ENCODE assay signal across 8 mouse cellular contexts in the genomic region with DNA sequence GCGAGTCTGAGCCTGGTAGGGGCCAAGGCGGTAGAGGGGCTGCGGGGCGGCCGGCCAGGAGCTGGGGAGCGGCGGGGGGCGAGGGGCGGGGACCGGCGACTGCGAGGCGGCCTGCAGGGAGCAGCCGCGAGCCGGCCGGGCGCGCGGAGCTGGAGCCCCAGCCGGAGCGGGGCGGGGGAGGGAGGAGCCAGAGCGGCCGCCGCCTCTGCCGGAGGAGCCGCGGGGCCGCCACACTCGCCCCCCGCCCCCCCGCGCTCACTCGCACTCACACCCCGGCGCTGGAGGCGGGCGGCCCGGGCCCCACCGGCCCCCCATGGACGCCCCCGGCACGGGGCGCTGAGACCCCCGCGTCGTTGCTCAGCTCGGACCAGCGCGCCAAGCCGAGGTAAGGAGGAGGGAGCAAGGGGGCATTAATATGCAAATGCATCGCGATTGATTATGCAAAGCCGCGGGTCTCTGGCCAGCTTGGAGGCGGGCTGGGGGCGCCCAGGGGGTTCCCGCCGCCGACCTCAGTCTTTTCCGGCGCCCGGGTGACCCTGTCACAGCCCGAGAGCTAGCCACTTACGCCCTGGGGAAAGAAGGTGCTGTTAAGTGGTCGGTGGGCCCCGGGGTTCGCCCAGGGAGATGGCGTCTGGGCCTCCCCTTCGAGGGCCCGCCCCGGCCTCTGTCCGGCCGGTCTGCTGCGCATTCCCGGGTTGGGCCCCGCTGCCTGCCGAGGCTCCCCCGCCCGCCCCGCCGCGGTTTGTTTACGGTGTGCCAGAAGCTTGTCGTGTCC. TPM values are rescaled to one million over a fixed set of nuclear protein-coding genes. Genes with fewer than 3 reads are reported as not detected.
A peak's percentile ranks its signal among the peaks of the same experiment; 100 is the strongest.
DNase-seq lines count a peak whose midpoint lies in the region; ATAC-seq and TF ChIP-seq lines count a peak whose summit lies in the region.

No protein-coding gene starts in this region.

- TF ChIP-seq POLR2A in cortical plate, adult 2 months (IDR thresholded peaks at IDR 0.05; ENCODE audit: extremely low read depth, insufficient read depth, low read length): no peak
- TF ChIP-seq POLR2A in myocyte (IDR thresholded peaks at IDR 0.05; ENCODE audit: insufficient read length, low read depth): peak; percentile 52

- H3K27ac ChIP-seq in cortical plate, adult 2 months (ENCODE audit: insufficient read depth, low read length): peak overlapping the region; percentile 99
- H3K27ac ChIP-seq in liver, embryonic 12.5 days: peak overlapping the region; percentile 95

- peak; percentile 52 for ATAC-seq in granulocyte monocyte progenitor cell, adult 5-6 weeks (replicated peaks; ENCODE audit: poor library complexity, severe bottlenecking)
- ATAC-seq in liver, embryonic 12.5 days: peak; percentile 73

- TF ChIP-seq CTCF in cortical plate, adult 2 months (IDR thresholded peaks at IDR 0.05; ENCODE audit: extremely low read depth, insufficient read depth, low read length): no peak

- H3K4me3 ChIP-seq in cortical plate, adult 2 months (ENCODE audit: insufficient read depth, low read length): peak overlapping the region; percentile 55
- peak overlapping the region; percentile 81 for H3K4me3 ChIP-seq in liver, embryonic 12.5 days
- peak overlapping the region; percentile 66 for H3K4me3 ChIP-seq in myocyte

- H3ac ChIP-seq in myocyte (ENCODE audit: control insufficient read depth, insufficient read length): peak overlapping the region; percentile 79

- H3K4me1 ChIP-seq in cortical plate, adult 2 months (ENCODE audit: control insufficient read depth, insufficient read depth, low read length): peaks cover 8% of the 10 kb centered on the region
- H3K4me1 ChIP-seq in liver, embryonic 12.5 days: peaks cover 86% of the 10 kb centered on the region

- peak; percentile 73 for DNase-seq in 3134 (ENCODE audit: extremely low read depth, insufficient read length, low spot score)
- peak; percentile 78 for DNase-seq in R1 (ENCODE audit: low read depth, low spot score)
- DNase-seq in kidney, adult 11 months: peak; percentile 78
- peak; percentile 92 for DNase-seq in testis, postnatal 10 days (ENCODE audit: low spot score)

- under 1% methylated on average over 53 of the region's 86 CpGs for WGBS in liver, embryonic 12.5 days (ENCODE audit: insufficient replicate concordance)

- no peaks in the 10 kb centered on the region for H3K9me3 ChIP-seq in liver, embryonic 12.5 days (replicated peaks)

- peak overlapping the region; percentile 98 for H3K9ac ChIP-seq in liver, embryonic 12.5 days

- H3K27me3 ChIP-seq in liver, embryonic 12.5 days (replicated peaks): no peaks in the 10 kb centered on the region
- H3K27me3 ChIP-seq in myocyte (ENCODE audit: control insufficient read depth, insufficient read depth, insufficient read length): no peaks in the 10 kb centered on the region

- H3K4me2 ChIP-seq in liver, embryonic 12.5 days: peak overlapping the region; percentile 99
- peak overlapping the region; percentile 100 for H3K4me2 ChIP-seq in myocyte (ENCODE audit: low read depth)

- H3K36me3 ChIP-seq in liver, embryonic 12.5 days: no peaks in the 10 kb centered on the region
- H3K36me3 ChIP-seq in myocyte (ENCODE audit: control insufficient read depth, insufficient read depth): no peaks in the 10 kb centered on the region

- H3K79me2 ChIP-seq in myocyte (ENCODE audit: control insufficient read depth, insufficient read depth): peaks cover 7% of the 10 kb centered on the region

TF ChIP-seq in myocyte, 11 proteins besides CTCF, POLR2A, EP300 and RAD21:
- peak in 1 of 3 experiments; percentile 10 for TF ChIP-seq MYOD1 (IDR thresholded peaks at IDR 0.05; ENCODE audit: control insufficient read depth in 1 of 3, insufficient read length in 2 of 3, low read depth in 2 of 3)
- TF ChIP-seq POLR2AphosphoS2 (IDR thresholded peaks at IDR 0.05; ENCODE audit: insufficient read length, low read depth): no peak

RNA-seq across cellular contexts. Expression of a gene that starts 1.4 kb away (rescaled TPM):
- 721 and 771 TPM in 2 replicates for polyA plus RNA-seq in cortical plate, adult 2 months (2012; rRNA removed)
- 39.3 and 39.5 TPM in 2 replicates for total RNA-seq in granulocyte monocyte progenitor cell, adult 5-6 weeks (2014; fragmentation: Nextera tagmentation)
- total RNA-seq in granulocyte monocyte progenitor cell, adult 5-6 weeks (2017): 23.0 and 24.2 TPM in 2 replicates
- polyA plus RNA-seq in liver, embryonic 12.5 days (2016; fragmentation: Nextera tagmentation; extraction: Ambion mirVana): 13.0 and 13.3 TPM in 2 replicates
- 68.9 TPM for polyA plus RNA-seq in myocyte (2012; fragmentation: generic; extraction: Trizol)

RNA-seq across cellular contexts. Expression of a gene that starts 12.6 kb away (rescaled TPM):
- polyA plus RNA-seq in cortical plate, adult 2 months (2012; rRNA removed): 127 and 144 TPM in 2 replicates
- total RNA-seq in granulocyte monocyte progenitor cell, adult 5-6 weeks (2014; fragmentation: Nextera tagmentation): 57.3 and 68.2 TPM in 2 replicates
- total RNA-seq in granulocyte monocyte progenitor cell, adult 5-6 weeks (2017): 37.6 and 42.6 TPM in 2 replicates
- 42.0 and 43.7 TPM in 2 replicates for polyA plus RNA-seq in liver, embryonic 12.5 days (2016; fragmentation: Nextera tagmentation; extraction: Ambion mirVana)
- polyA plus RNA-seq in myocyte (2012; fragmentation: generic; extraction: Trizol): 32.5 TPM

RNA-seq across cellular contexts. Expression of a gene that starts 33.3 kb away (rescaled TPM):
- 153 and 156 TPM in 2 replicates for polyA plus RNA-seq in cortical plate, adult 2 months (2012; rRNA removed)
- total RNA-seq in granulocyte monocyte progenitor cell, adult 5-6 weeks (2014; fragmentation: Nextera tagmentation): 2.3 and 2.8 TPM in 2 replicates
- 1.2 TPM in 1 of 2 replicates, not detected in the other for total RNA-seq in granulocyte monocyte progenitor cell, adult 5-6 weeks (2017)
- 1.3 and 1.4 TPM in 2 replicates for polyA plus RNA-seq in liver, embryonic 12.5 days (2016; fragmentation: Nextera tagmentation; extraction: Ambion mirVana)
- polyA plus RNA-seq in myocyte (2012; fragmentation: generic; extraction: Trizol): 49.1 TPM

RNA-seq across cellular contexts. Expression of a gene that starts 40.7 kb away (rescaled TPM):
- polyA plus RNA-seq in cortical plate, adult 2 months (2012; rRNA removed): 0.08 TPM in 1 of 2 replicates, not detected in the other
- not detected in 2 replicates for total RNA-seq in granulocyte monocyte progenitor cell, adult 5-6 weeks (2014; fragmentation: Nextera tagmentation)
- not detected in 2 replicates for total RNA-seq in granulocyte monocyte progenitor cell, adult 5-6 weeks (2017)
- not detected in 2 replicates for polyA plus RNA-seq in liver, embryonic 12.5 days (2016; fragmentation: Nextera tagmentation; extraction: Ambion mirVana)
- not detected for polyA plus RNA-seq in myocyte (2012; fragmentation: generic; extraction: Trizol)

RNA-seq across cellular contexts. Expression of a gene that starts 53.5 kb away (rescaled TPM):
- polyA plus RNA-seq in cortical plate, adult 2 months (2012; rRNA removed): 119 and 131 TPM in 2 replicates
- 72.7 and 75.0 TPM in 2 replicates for total RNA-seq in granulocyte monocyte progenitor cell, adult 5-6 weeks (2014; fragmentation: Nextera tagmentation)
- 59.8 and 70.1 TPM in 2 replicates for total RNA-seq in granulocyte monocyte progenitor cell, adult 5-6 weeks (2017)
- polyA plus RNA-seq in liver, embryonic 12.5 days (2016; fragmentation: Nextera tagmentation; extraction: Ambion mirVana): 11.5 and 11.7 TPM in 2 replicates
- polyA plus RNA-seq in myocyte (2012; fragmentation: generic; extraction: Trizol): 35.6 TPM

Comparison
In these comparisons a context has a peak if more than half of its experiments do, and no peak if none do; other contexts are left out.
1. Peak in every context shown above with its lines: DNase-seq, ATAC-seq, H3K4me3 ChIP-seq and H3K27ac ChIP-seq.
2. RNA of a gene that starts 1.4 kb away (polyA plus RNA-seq): 721 to 771 TPM in cortical plate, adult 2 months; 68.9 TPM in myocyte (single experiment) and 13.0 to 13.3 TPM in liver, embryonic 12.5 days; every median in the first group is over 10 times any median in the second.
3. RNA of a gene that starts 33.3 kb away (polyA plus RNA-seq): 153 to 156 TPM in cortical plate, adult 2 months and 49.1 TPM in myocyte (single experiment); 1.3 to 1.4 TPM in liver, embryonic 12.5 days; every median in the first group is over 10 times any median in the second.